Mouse (Mus musculus) heart, adult 2 months (tissue): ENCODE results near the gene Lrrc7.
"Not testable (repeated sequence)": the region's sequence is repeated elsewhere in the genome, so short reads cannot be mapped to it uniquely, and the experiment has no call there.

Experiments
- CTCF ChIP-seq: fragments of 200-600 bp; IDR thresholded peaks from 2 replicates; pipeline ENCODE4 v1.8.1; 2022; ENCODE audit warnings: antibody characterized with exemption, mild to moderate bottlenecking, moderate library complexity
- POLR2A ChIP-seq: fragments of 200-500 bp; IDR thresholded peaks from 2 replicates; pipeline ENCODE4 v1.6.1; 2011; ENCODE audit warnings: mild to moderate bottlenecking, low read depth, low read length, control low read depth; ENCODE audit not compliant: insufficient read depth

DNA sequence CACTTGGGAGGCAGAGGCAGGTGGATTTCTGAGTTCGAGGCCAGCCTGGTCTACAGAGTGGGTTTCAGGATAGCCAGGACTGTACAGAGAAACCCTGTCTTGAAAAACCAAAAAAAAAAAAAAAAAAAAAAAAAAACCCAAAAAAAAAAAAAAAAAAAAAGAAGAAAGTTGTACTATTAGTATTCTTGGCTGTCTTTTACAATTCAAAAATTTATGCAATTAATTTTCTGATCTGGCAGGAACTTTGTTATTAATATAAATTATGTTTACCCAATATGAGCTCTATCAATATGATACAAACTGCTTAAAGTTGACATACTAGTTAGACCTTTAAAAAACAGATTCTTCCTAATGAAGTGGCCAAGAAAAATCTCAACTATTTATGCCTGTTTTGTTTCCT lies 459.5 kb downstream of the Lrrc7 start:
- not testable (repeated sequence) for TF ChIP-seq POLR2A, CTCF
